Mouse (Mus musculus) liver, embryonic 14.5 days (tissue): ENCODE data around the gene Fndc11.

ENCODE experiments used
- CTCF ChIP-seq: IDR thresholded peaks from 2 replicates; pipeline ENCODE4 v1.5.1; 2016; ENCODE audit warnings: antibody characterized with exemption, low read depth, control low read depth
- EP300 ChIP-seq: IDR thresholded peaks from 2 replicates; pipeline ENCODE4 v1.6.1; 2016; ENCODE audit warnings: antibody characterized with exemption, low read depth

GRCm38 (mm10) chr2:181240806-181241440 is 21.1 kb downstream of the Fndc11 start:
- no peak for TF ChIP-seq CTCF
- TF ChIP-seq EP300: no peak
